Mouse (Mus musculus) cortical plate, adult 2 months (tissue): ENCODE results near the gene Taok2. TPM values are rescaled to one million over a fixed set of nuclear protein-coding genes. Genes with fewer than 3 reads are reported as not detected.

ENCODE experiments used
- H3K27ac ChIP-seq: fragments of 200-500 bp; 2 replicates; pipeline ENCODE4 v1.5.1; 2012; ENCODE audit warnings: low read length, control low read depth, inconsistent platforms; ENCODE audit not compliant: insufficient read depth
- H3K4me1 ChIP-seq: fragments of 200-500 bp; 2 replicates; pipeline ENCODE4 v1.6.1; 2011; ENCODE audit warnings: low read length; ENCODE audit not compliant: control insufficient read depth, insufficient read depth
- H3K4me3 ChIP-seq: fragments of 200-500 bp; 2 replicates; pipeline ENCODE4 v1.5.1; 2011; ENCODE audit warnings: mild to moderate bottlenecking, low read length, control low read depth; ENCODE audit not compliant: insufficient read depth
- CTCF ChIP-seq: fragments of 200-500 bp; IDR thresholded peaks from 2 replicates; pipeline ENCODE4 v1.5.1; 2011; ENCODE audit warnings: mild to moderate bottlenecking, control low read depth, low read length; ENCODE audit not compliant: insufficient read depth; ENCODE audit errors: extremely low read depth
- POLR2A ChIP-seq: fragments of 200-500 bp; IDR thresholded peaks from 2 replicates; pipeline ENCODE4 v1.6.1; 2011; ENCODE audit warnings: mild to moderate bottlenecking, low read length, control low read depth; ENCODE audit not compliant: insufficient read depth; ENCODE audit errors: extremely low read depth
- polyA plus RNA-seq: library from polyadenylated mRNA; depleted of rRNA; stranded (reverse); fragments of >200 nt; gene quantifications from 2 replicates; pipeline ENCODE4 v1.2.3, GENCODE M21; 2012

Gene Taok2
- polyA plus RNA-seq, 1 experiment, result 103 TPM

- Histone ChIP-seq H3K4me1 (peaks cover 9% of the 10 kb centered on the region), H3K27ac (no peak overlapping the region), H3K4me3 (no peak overlapping the region)
- TF ChIP-seq CTCF (no peak), POLR2A (no peak)
Observed at GRCm38 (mm10) chr7:126877239-126877638, 7.3 kb downstream of the Taok2 start.

GRCm38 (mm10) chr7:126870520-126870891 is 14.0 kb downstream of the Taok2 start:
- H3K27ac ChIP-seq, result no peak overlapping the region
- no peaks in the 10 kb centered on the region for H3K4me1 ChIP-seq
- H3K4me3 ChIP-seq, result no peak overlapping the region
- TF ChIP-seq POLR2A, result no peak
- no peak for TF ChIP-seq CTCF

- Histone ChIP-seq H3K27ac (no peak overlapping the region), H3K4me1 (no peaks in the 10 kb centered on the region), H3K4me3 (no peak overlapping the region)
- no peak for TF ChIP-seq POLR2A
- TF ChIP-seq CTCF, result no peak
Observed at GRCm38 (mm10) chr7:126869780-126870519, 14.6 kb downstream of the Taok2 start.

GRCm38 (mm10) chr7:126868003-126868402 is 16.5 kb downstream of the Taok2 start:
- TF ChIP-seq CTCF, result no peak
- no peak for TF ChIP-seq POLR2A
- Histone ChIP-seq H3K27ac (no peak overlapping the region), H3K4me3 (no peak overlapping the region), H3K4me1 (peaks cover 2% of the 10 kb centered on the region)

- H3K4me3 ChIP-seq, result no peak overlapping the region
- no peak for TF ChIP-seq CTCF
- TF ChIP-seq POLR2A, result no peak
Observed at GRCm38 (mm10) chr7:126867534-126867933, 17.0 kb downstream of the Taok2 start.

GRCm38 (mm10) chr7:126863791-126864190 is 20.7 kb downstream of the Taok2 start:
- H3K4me3 ChIP-seq, result peak overlapping the region; percentile 41; the same call in 1 of the 2 replicates
- 0 out of 2 replicates have a peak, but pooled peaks have one; percentile 9 for TF ChIP-seq POLR2A
- no peak for TF ChIP-seq CTCF
- no peak overlapping the region for H3K27ac ChIP-seq
- peaks cover 4% of the 10 kb centered on the region for H3K4me1 ChIP-seq

More at GRCm38 (mm10) chr7:126867534-126867933, 17.0 kb downstream of the Taok2 start:
- Histone ChIP-seq H3K4me1 (peaks cover 2% of the 10 kb centered on the region), H3K27ac (no peak overlapping the region)

- Histone ChIP-seq H3K4me3 (peak within 1 kb of the TSS; percentile 41), H3K4me1 (peaks cover 4% of the 10 kb centered on the region), H3K27ac (peak within 1 kb of the TSS; percentile 46)
- TF ChIP-seq POLR2A, result peak; percentile 60
- TF ChIP-seq CTCF, result no peak
Observed at GRCm38 (mm10) chr7:126862147-126862784, 22.2 kb downstream of the Taok2 start, which contains the start of gene Ino80e. Gene Ino80e, minus strand, starts transcription at chr7:126862377.

- TF ChIP-seq POLR2A (peak; percentile 81), CTCF (no peak)
- peak within 1 kb of the TSS; percentile 46 for H3K27ac ChIP-seq
Observed at GRCm38 (mm10) chr7:126861429-126862130, 22.9 kb downstream of the Taok2 start, which contains the start of gene Hirip3. Gene Hirip3, plus strand, starts transcription at chr7:126861972.

GRCm38 (mm10) chr7:126860987-126861386 is 23.5 kb downstream of the Taok2 start:
- Histone ChIP-seq H3K4me1 (peaks cover 4% of the 10 kb centered on the region), H3K27ac (no peak overlapping the region), H3K4me3 (peak overlapping the region; percentile 41)
- TF ChIP-seq CTCF (no peak), POLR2A (no peak)

More at GRCm38 (mm10) chr7:126861429-126862130, 22.9 kb downstream of the Taok2 start, which contains the start of gene Hirip3:
- Histone ChIP-seq H3K4me1 (peaks cover 4% of the 10 kb centered on the region), H3K4me3 (peak within 1 kb of the TSS; percentile 41)
